Mouse (Mus musculus) heart, embryonic 16.5 days (tissue): ENCODE data around the gene Maml3. TPM values are rescaled to one million over a fixed set of nuclear protein-coding genes. Genes with fewer than 3 reads are reported as not detected.

Experiments used
- ATAC-seq: fragments of 200-750 bp; cut with Nextera tagmentation; replicated peaks from 2 replicates; pipeline ENCODE4 v1.8.0; 2017; ENCODE audit warnings: moderate number of reproducible peaks; ENCODE audit not compliant: insufficient read depth, low FRiP score; ENCODE audit errors: extremely low read depth
- H3K27ac ChIP-seq: fragments of 300-500 bp; sonication (generic); 2 replicates; pipeline ENCODE4 v1.5.1; 2014; ENCODE audit warnings: mild to moderate bottlenecking, low read length, control low read depth, moderate library complexity
- H3K27me3 ChIP-seq: fragments of 300-500 bp; sonication (generic); 2 replicates; pipeline ENCODE4 v1.6.1; 2014; ENCODE audit warnings: low read length, mixed read lengths; ENCODE audit not compliant: control insufficient read depth, insufficient read depth
- H3K36me3 ChIP-seq: fragments of 300-500 bp; sonication (generic); 2 replicates; pipeline ENCODE4 v1.6.1; 2014; ENCODE audit not compliant: control insufficient read depth, insufficient read depth
- H3K4me1 ChIP-seq: fragments of 300-500 bp; sonication (generic); 2 replicates; pipeline ENCODE4 v1.6.1; 2014; ENCODE audit warnings: low read length, mixed read lengths; ENCODE audit not compliant: control insufficient read depth, insufficient read depth
- H3K4me2 ChIP-seq: fragments of 300-500 bp; sonication (generic); 2 replicates; pipeline ENCODE4 v1.6.1; 2014; ENCODE audit warnings: low read depth, mild to moderate bottlenecking, control low read depth, low read length
- H3K4me3 ChIP-seq: fragments of 300-500 bp; sonication (generic); 2 replicates; pipeline ENCODE4 v1.5.1; 2014; ENCODE audit warnings: mild to moderate bottlenecking, control low read depth, low read length
- H3K9ac ChIP-seq: fragments of 300-500 bp; sonication (generic); 2 replicates; pipeline ENCODE4 v1.6.1; 2014; ENCODE audit warnings: low read length, control low read depth
- H3K9me3 ChIP-seq: fragments of 300-500 bp; sonication (generic); replicated peaks from 2 replicates; pipeline ENCODE4 v1.6.1; 2016; ENCODE audit warnings: low read length; ENCODE audit not compliant: control insufficient read depth
- WGBS: fragments of 180-500 bp; shearing (Covaris S2); extraction: QIAGEN DNeasy Blood & Tissue Kit; methylation state at CpG from one replicate; pipeline ENCODE4 v1.1.7; 2014; 5-methylcytosine and 5-hydroxymethylcytosine counted together
- polyA plus RNA-seq: library from polyadenylated mRNA; unstranded; fragments of >200 nt; fragmentation: Nextera tagmentation; extraction: Ambion mirVana; gene quantifications from 2 replicates; pipeline ENCODE4 v1.2.1, GENCODE M21; 2015

Gene Maml3
- polyA plus RNA-seq: 2.6 and 3.1 TPM in 2 replicates

DNA sequence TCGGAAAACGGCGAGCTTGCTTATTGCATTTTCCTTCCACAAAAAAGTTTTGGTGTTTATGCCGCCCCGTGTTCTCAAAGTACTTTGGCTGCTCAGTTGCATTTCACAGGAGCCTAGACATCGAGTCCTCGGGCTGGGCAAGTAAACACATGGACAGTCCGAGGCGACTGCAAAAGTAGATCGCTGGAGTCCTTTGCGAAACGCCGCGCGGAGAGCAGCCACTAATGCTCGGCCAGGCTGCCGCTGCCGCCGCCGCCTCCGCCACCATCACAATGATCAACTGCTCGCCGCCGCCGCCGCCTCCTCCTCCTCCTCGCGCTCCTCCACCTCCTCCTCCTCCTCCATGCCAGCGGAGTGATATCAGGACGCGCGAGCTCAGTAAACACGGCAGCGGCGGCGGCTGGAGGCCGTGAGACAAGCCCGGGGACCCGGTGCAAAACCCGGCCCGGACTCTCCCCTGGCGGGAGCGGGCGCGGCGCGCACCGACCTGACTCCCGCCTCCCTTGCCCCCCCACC is at the start of gene Maml3:
Gene Maml3 (minus strand): TSS at position 441 of the 516 bp plus-strand sequence.
- Histone ChIP-seq H3K4me1 (peaks cover 6% of the 10 kb centered on the region), H3K27me3 (no peaks in the 10 kb centered on the region), H3K4me2 (peak within 1 kb of the TSS; percentile 79), H3K4me3 (peak within 1 kb of the TSS; percentile 77), H3K9me3 (no peaks in the 10 kb centered on the region), H3K36me3 (no peaks in the 10 kb centered on the region), H3K9ac (peak within 1 kb of the TSS; percentile 90), H3K27ac (peak within 1 kb of the TSS; percentile 99)
- ATAC-seq: peak; percentile 10; the same call in 1 of the 2 replicates
- WGBS: under 1% methylated on average over 27 of the region's 49 CpGs

DNA sequence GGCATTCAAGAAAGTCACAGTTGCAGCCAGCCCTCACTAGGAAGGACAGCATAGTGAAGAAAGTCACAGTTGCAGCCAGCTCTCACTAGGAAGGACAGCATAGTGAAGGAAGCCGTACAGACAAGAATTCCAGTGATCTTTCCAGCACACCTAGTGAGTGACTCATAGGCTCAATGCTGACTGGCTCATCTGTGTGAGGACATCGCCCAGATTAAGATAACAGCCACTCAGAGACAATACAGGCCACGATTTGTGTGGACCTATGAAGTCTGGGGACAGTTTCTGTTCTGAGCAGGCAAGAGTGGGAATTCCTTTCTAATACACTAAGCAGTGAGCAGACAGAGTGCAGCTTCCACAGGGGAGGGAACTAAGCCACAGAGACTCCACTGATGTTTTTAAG is 46.3 kb upstream of the Maml3 start:
- 16% methylated on average over 3 of the region's 3 CpGs for WGBS

DNA sequence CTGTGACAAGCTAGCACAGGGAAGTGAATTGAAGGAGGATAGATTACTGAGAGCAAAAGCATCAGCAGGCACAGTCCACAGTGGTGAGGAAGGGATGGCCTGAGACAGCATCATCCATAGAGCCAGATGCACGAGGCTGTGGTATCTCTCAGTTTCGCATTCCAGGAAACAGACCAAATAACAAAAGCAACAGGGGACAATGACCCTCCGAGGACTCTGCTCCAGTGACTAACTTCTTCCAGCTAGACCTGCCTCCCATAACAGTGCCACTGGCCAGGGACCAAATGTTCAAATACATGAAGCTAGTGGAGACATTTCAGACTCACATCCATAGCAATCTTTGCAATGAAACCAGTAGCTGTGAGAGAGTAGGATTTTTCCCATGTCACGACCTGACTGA is 43.4 kb upstream of the Maml3 start:
- no peak overlapping the region for H3K27ac ChIP-seq
- no peak; the same call in 1 of the 2 replicates for ATAC-seq
- WGBS: 37% methylated on average over 4 of the region's 4 CpGs

More for the DNA sequence above, 46.3 kb upstream of the Maml3 start:
- H3K9ac ChIP-seq: no peak overlapping the region
- ATAC-seq: no peak
- H3K36me3 ChIP-seq: no peaks in the 10 kb centered on the region
- no peak overlapping the region for H3K4me2 ChIP-seq
- no peak overlapping the region for H3K27ac ChIP-seq
- peaks cover 4% of the 10 kb centered on the region; the same call in 1 of the 2 replicates for H3K9me3 ChIP-seq
- no peaks in the 10 kb centered on the region for H3K27me3 ChIP-seq
- H3K4me1 ChIP-seq: no peaks in the 10 kb centered on the region
- H3K4me3 ChIP-seq: no peak overlapping the region

DNA sequence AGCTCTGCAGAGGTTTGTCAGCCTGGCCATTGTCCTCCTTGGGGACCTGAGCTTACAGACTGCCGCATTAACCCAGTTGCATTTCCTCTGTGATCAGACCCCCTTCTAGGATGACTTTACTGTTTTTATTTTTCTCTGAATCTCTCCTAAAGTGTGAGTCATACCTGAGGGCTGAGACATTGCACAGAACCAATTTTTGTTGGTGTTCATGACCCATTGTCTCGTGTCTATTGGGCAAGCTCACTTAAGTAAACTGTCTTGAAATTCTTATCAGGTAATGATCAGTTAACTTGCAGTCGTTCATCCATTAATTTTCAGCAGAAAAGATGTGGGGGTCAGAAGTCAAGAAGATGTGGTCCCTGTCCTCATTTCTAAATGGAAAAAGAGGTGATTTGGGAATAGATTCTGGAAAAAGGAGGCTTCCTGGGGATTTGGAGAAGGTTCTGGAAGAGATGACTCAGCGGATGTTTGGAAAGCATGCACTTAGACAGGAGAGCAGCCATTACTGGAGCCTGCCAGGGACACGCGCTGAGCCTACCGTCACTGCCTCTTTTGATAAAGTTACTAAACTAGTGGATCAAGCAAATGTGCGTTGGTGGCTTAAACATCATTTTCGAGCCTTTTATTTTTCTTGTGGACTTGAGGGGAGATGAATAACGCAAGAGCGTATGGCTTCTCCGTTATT is 40.0 kb upstream of the Maml3 start:
- no peak overlapping the region for H3K4me3 ChIP-seq
- peaks cover 7% of the 10 kb centered on the region for H3K4me1 ChIP-seq
- no peaks in the 10 kb centered on the region for H3K36me3 ChIP-seq
- 0 out of 2 replicates have a peak, but pooled peaks cover 3% of the 10 kb centered on the region for H3K27me3 ChIP-seq
- WGBS: 78% methylated on average over 12 of the region's 12 CpGs
- no peak overlapping the region for H3K9ac ChIP-seq
- H3K27ac ChIP-seq: no peak overlapping the region
- no peak for ATAC-seq
- H3K9me3 ChIP-seq: no peaks in the 10 kb centered on the region
- no peak overlapping the region for H3K4me2 ChIP-seq

More for the DNA sequence above, 43.4 kb upstream of the Maml3 start:
- Histone ChIP-seq H3K27me3 (no peaks in the 10 kb centered on the region), H3K36me3 (no peaks in the 10 kb centered on the region), H3K9ac (no peak overlapping the region), H3K4me3 (no peak overlapping the region), H3K4me1 (no peaks in the 10 kb centered on the region), H3K9me3 (no peaks in the 10 kb centered on the region), H3K4me2 (no peak overlapping the region)

DNA sequence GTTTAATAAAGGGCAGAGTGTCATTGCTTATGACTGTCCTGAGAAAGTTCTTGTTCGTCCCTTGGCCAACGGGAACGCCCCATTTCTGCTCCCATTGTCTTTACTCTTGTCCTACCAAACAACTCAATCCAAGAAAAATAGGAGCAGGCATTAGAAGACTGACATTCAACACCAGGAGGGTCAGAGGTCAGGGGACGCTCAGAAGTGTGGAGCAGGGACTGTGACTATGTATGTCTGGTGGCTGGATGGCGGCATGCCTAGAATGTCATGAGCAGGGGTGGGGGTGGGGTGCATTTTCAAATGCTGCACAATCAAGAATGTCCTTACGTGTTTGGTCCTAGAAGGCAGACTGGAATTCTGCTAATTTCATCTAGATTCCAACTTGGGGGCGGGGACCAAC is 38.1 kb upstream of the Maml3 start:
- WGBS: 68% methylated on average over 7 of the region's 7 CpGs
- H3K36me3 ChIP-seq: no peaks in the 10 kb centered on the region
- H3K4me3 ChIP-seq: no peak overlapping the region
- H3K9ac ChIP-seq: no peak overlapping the region
- peaks cover 9% of the 10 kb centered on the region for H3K4me1 ChIP-seq
- no peak overlapping the region for H3K4me2 ChIP-seq
- 0 out of 2 replicates have a peak, but pooled peaks cover 3% of the 10 kb centered on the region for H3K27me3 ChIP-seq
- H3K27ac ChIP-seq: no peak overlapping the region
- H3K9me3 ChIP-seq: no peaks in the 10 kb centered on the region
- no peak for ATAC-seq

DNA sequence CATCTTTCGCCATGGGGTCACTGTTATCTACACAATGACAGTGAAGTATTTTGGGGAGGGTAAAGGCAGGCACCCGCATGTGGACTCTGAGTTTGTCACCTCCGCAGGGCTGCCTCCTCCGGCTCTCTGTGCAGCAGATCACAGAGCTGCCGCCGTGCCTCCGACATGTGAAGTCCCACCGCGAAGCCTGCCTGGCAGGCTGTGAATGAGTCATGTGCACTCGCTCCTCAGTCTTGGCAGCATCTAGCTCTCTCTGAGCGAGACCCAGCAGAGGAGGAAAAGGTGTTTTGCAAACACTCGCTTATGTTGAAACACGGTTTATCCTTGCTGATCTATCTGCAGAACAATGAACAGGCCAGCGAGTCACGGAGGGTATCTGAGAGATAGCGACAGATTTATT is 35.3 kb upstream of the Maml3 start:
- ATAC-seq: peak; percentile 60; the same call in 1 of the 2 replicates
- no peaks in the 10 kb centered on the region for H3K36me3 ChIP-seq
- no peak overlapping the region for H3K4me2 ChIP-seq
- H3K4me1 ChIP-seq: peaks cover 9% of the 10 kb centered on the region
- 0 out of 2 replicates have a peak, but pooled peaks cover 4% of the 10 kb centered on the region for H3K9me3 ChIP-seq
- H3K27me3 ChIP-seq: 0 out of 2 replicates have a peak, but pooled peaks cover 3% of the 10 kb centered on the region
- no peak overlapping the region for H3K4me3 ChIP-seq
- H3K9ac ChIP-seq: no peak overlapping the region; the same call in 1 of the 2 replicates
- 27% methylated on average over 16 of the region's 16 CpGs for WGBS
- no peak overlapping the region for H3K27ac ChIP-seq

DNA sequence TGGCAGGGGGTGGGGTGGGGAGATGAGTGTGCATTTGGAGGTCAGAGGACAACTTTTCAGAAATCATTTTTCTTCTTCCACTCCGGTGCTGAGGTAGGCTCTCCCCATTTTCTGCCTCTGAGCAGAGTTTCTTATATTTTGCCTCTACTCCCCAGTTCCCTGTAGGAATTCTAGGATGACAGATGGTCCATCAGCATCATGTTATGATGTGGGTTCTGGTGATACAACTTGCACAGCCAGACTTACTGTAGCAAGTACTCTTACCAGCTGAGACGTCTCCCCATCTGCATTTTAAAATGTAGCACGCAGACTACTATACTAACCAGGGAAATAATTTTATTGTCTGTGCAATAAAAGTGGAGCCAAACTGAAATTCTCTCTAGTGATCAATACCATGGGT is 20.5 kb upstream of the Maml3 start:
- no peaks in the 10 kb centered on the region for H3K36me3 ChIP-seq
- H3K4me1 ChIP-seq: no peaks in the 10 kb centered on the region
- no peak for ATAC-seq
- no peak overlapping the region for H3K9ac ChIP-seq
- no peaks in the 10 kb centered on the region for H3K27me3 ChIP-seq
- H3K4me2 ChIP-seq: no peak overlapping the region
- no peak overlapping the region for H3K4me3 ChIP-seq
- no peak overlapping the region for H3K27ac ChIP-seq
- no peaks in the 10 kb centered on the region for H3K9me3 ChIP-seq
- 86% methylated on average over 3 of the region's 3 CpGs for WGBS

DNA sequence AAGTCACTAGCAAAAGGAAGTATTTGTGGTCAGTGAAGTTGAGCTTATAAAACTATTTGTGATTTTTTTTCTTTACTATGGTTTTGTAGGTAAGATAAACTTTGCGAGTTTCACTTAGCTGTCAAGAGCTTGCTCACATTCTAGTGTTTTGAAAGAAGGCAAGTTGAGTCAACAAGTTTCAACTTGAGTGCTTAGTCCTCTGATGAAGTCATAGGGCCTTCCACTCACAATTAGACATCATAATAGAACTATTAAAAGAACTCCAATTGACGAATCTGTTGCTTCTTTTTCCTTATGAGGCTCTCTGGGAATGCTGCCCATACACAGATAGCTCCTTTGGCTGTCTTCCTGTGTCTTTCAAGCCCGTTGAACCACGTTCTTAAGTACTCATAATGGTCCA is 16.0 kb upstream of the Maml3 start:
- no peak for ATAC-seq
- 64% methylated on average over 4 of the region's 4 CpGs for WGBS
- Histone ChIP-seq H3K4me1 (no peaks in the 10 kb centered on the region), H3K4me2 (no peak overlapping the region), H3K27ac (no peak overlapping the region), H3K27me3 (no peaks in the 10 kb centered on the region), H3K9ac (no peak overlapping the region), H3K9me3 (no peaks in the 10 kb centered on the region), H3K4me3 (no peak overlapping the region), H3K36me3 (no peaks in the 10 kb centered on the region)

DNA sequence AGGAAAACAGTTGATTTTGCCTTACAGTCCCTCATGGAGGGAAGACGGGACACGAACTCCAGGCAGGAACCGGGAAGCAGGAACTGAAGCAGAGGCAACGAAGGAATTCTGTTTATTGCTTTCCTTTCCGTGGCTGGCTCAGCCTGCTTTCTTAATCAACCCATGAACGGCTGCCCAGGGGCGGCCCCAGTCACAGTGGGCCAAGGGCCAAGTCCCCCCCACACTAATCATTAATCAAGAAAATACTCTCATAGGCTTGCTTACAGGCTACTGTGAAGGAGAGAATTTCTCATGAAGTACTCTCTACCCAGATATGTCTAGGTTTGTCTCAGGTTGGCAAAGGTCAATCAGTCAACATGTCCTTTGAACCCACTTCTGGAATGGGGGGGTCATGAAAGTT is 14.3 kb upstream of the Maml3 start:
- Histone ChIP-seq H3K4me1 (no peaks in the 10 kb centered on the region), H3K27me3 (no peaks in the 10 kb centered on the region), H3K4me3 (no peak overlapping the region), H3K9ac (no peak overlapping the region), H3K36me3 (no peaks in the 10 kb centered on the region), H3K4me2 (no peak overlapping the region), H3K9me3 (no peaks in the 10 kb centered on the region), H3K27ac (no peak overlapping the region)
- no peak for ATAC-seq
- WGBS: 84% methylated on average over 7 of the region's 7 CpGs
